In the genomic region with DNA sequence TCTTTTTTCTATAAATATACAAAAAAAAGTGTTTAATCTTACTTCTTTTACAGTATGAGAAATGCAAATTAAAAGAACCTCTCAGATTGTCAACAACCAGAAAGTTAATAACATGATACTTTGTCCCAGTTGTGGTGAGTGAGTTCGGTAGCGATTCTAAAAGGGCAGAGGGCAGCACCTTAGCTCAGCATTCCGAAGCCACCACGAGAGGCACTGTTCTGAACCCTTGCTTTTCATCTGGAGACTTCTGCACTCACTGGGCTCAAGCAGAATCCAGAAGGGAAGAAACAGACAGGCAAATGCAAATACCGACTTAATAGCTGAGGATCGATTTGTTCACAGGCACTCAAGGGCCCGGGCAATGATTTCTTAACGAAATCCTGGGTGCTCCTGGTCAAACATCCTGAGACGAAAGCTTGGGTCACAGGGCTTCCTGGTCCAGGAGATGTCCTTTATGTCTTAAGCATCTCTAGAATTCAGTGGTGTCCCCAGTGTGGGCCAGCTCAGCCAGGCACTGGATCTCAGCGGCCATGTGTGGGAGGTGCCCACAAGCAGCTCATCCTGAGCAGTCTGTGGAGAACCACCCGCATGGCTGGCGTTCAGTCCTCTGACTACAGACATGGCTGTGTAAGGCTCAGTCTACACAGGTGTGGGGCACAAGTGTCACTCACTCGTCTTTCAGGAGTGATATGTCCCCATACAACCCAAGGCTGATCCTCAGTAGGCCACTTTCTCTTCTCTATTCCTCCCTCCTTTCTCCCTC, we compare ENCODE assay signal across 12 mouse cellular contexts. TPM values are rescaled to one million over a fixed set of nuclear protein-coding genes. Genes with fewer than 3 reads are reported as not detected.
A peak's percentile ranks its signal among the peaks of the same experiment; 100 is the strongest.
DNase-seq lines count a peak whose midpoint lies in the region; ATAC-seq and TF ChIP-seq lines count a peak whose summit lies in the region.
"Had no signal": no experiment of that assay in that cellular context is flagged by ENCODE, and none has a peak within 500 bp of the region (broad histone marks: within the 10 kb centered on the region; RNA-seq: fewer than 3 reads in every experiment).

No protein-coding gene starts in this region.

- TF ChIP-seq CTCF in heart, adult 2 months (IDR thresholded peaks at IDR 0.05), result no peak
- peak; percentile 15; the same call in 1 of the 2 replicates for TF ChIP-seq CTCF in liver, adult 2 months (IDR thresholded peaks at IDR 0.05; ENCODE audit: low read depth, low read length)

- TF ChIP-seq POLR2A in heart, adult 2 months (IDR thresholded peaks at IDR 0.05; ENCODE audit: insufficient read depth, low read depth, low read length), result no peak
- no peak for TF ChIP-seq POLR2A in liver, adult 2 months (IDR thresholded peaks at IDR 0.05; ENCODE audit: extremely low read depth, insufficient read depth, low read length)

- H3K4me2 ChIP-seq in liver, embryonic 12.5 days, result no peak overlapping the region
- H3K4me2 ChIP-seq: heart, embryonic 13.5 days had no signal

- H3K27me3 ChIP-seq in heart, adult 2 months (ENCODE audit: control insufficient read depth, insufficient read depth, low read length), result no peaks in the 10 kb centered on the region
- H3K27me3 ChIP-seq in liver, adult 2 months (ENCODE audit: control insufficient read depth, insufficient read depth, low read length), result no peaks in the 10 kb centered on the region
- H3K27me3 ChIP-seq in liver, embryonic 12.5 days (replicated peaks), result no peaks in the 10 kb centered on the region

- DNase-seq in heart, adult 11 months, result peak; percentile 69
- DNase-seq in heart, adult 2 months, result no peak
- peak; percentile 57 for DNase-seq in liver, adult 2 months (ENCODE audit: extremely low read depth, low read depth, low spot score)
- peak; percentile 30 for DNase-seq in R1 (ENCODE audit: low read depth, low spot score)
- peak; percentile 64 to 66 for DNase-seq in kidney, postnatal 36 days
- DNase-seq in cerebellum, adult 8-10 months, result no peak
- DNase-seq: B cell, adult 2 months; cerebellum, adult 9-10 months; thymus, adult 18-20 months had no signal

- no peak overlapping the region for H3K4me3 ChIP-seq in heart, adult 2 months
- H3K4me3 ChIP-seq in liver, adult 2 months (ENCODE audit: insufficient read depth, low read depth, low read length), result no peak overlapping the region
- H3K4me3 ChIP-seq in liver, embryonic 12.5 days, result no peak overlapping the region
- H3K4me3 ChIP-seq: heart, embryonic 13.5 days had no signal

- no peak for TF ChIP-seq EP300 in heart, adult 2 months (IDR thresholded peaks at IDR 0.05; ENCODE audit: insufficient read depth, low read depth, low read length)

- H3K9ac ChIP-seq in heart, adult 2 months (ENCODE audit: low read depth, low read length), result no peak overlapping the region
- H3K9ac ChIP-seq in liver, adult 2 months (ENCODE audit: low read depth, low read length), result no peak overlapping the region
- no peak overlapping the region for H3K9ac ChIP-seq in liver, embryonic 12.5 days
- H3K9ac ChIP-seq: heart, embryonic 13.5 days had no signal

- WGBS in heart, adult 2 months, result 59% methylated on average over 13 of the region's 13 CpGs
- 54% methylated on average over 13 of the region's 13 CpGs for WGBS in liver, adult 2 months
- 53% methylated on average over 13 of the region's 13 CpGs for WGBS in liver, embryonic 12.5 days (ENCODE audit: insufficient replicate concordance)

- H3K4me1 ChIP-seq in heart, adult 2 months (ENCODE audit: control insufficient read depth, insufficient read depth, low read length), result no peaks in the 10 kb centered on the region
- no peaks in the 10 kb centered on the region for H3K4me1 ChIP-seq in liver, adult 2 months (ENCODE audit: control insufficient read depth, insufficient read depth, low read length)
- no peaks in the 10 kb centered on the region for H3K4me1 ChIP-seq in liver, embryonic 12.5 days

- H3K36me3 ChIP-seq in heart, adult 2 months (ENCODE audit: control insufficient read depth, insufficient read depth, low read length), result no peaks in the 10 kb centered on the region
- H3K36me3 ChIP-seq in liver, adult 2 months (ENCODE audit: control insufficient read depth, insufficient read depth, low read length), result no peaks in the 10 kb centered on the region
- H3K36me3 ChIP-seq in liver, embryonic 12.5 days, result no peaks in the 10 kb centered on the region
- H3K36me3 ChIP-seq: heart, embryonic 13.5 days had no signal

- no peaks in the 10 kb centered on the region for H3K79me2 ChIP-seq in heart, adult 2 months (replicated peaks; ENCODE audit: control insufficient read depth, insufficient read depth, low read length)
- H3K79me2 ChIP-seq in liver, adult 2 months (ENCODE audit: control insufficient read depth, insufficient read depth, low read length), result no peaks in the 10 kb centered on the region

- ATAC-seq in liver, embryonic 12.5 days, result no peak
- no peak for ATAC-seq in megakaryocyte-erythroid progenitor cell, adult 5-6 weeks (replicated peaks; ENCODE audit: low FRiP score, low TSS enrichment, poor library complexity, severe bottlenecking)

- no peak overlapping the region for H3K27ac ChIP-seq in heart, adult 2 months
- H3K27ac ChIP-seq in liver, adult 2 months (replicated peaks; ENCODE audit: insufficient read depth, low read depth, low read length), result no peak overlapping the region
- H3K27ac ChIP-seq in liver, embryonic 12.5 days, result no peak overlapping the region
- H3K27ac ChIP-seq: heart, embryonic 13.5 days had no signal

- intact Hi-C loops in heart, adult 2 months (cut with DNase I), result no loop called here

- H3K9me3 ChIP-seq in liver, embryonic 12.5 days (replicated peaks), result 0 out of 2 replicates have a peak, but pooled peaks cover 5% of the 10 kb centered on the region

RNA-seq across cellular contexts. Expression of a gene that starts 18.3 kb away (rescaled TPM):
- not detected for total RNA-seq in heart, adult 2 months (2021)
- polyA plus RNA-seq in heart, adult 2 months (2012; rRNA removed), result 0.14 TPM in 1 of 2 replicates, not detected in the other
- under 0.01 and 0.07 TPM in 2 replicates for total RNA-seq in liver, adult 2 months (2014; rRNA removed)
- polyA plus RNA-seq in liver, adult 2 months (2012; rRNA removed), result not detected in 2 replicates
- 0.10 TPM in 1 of 2 replicates, not detected in the other for polyA plus RNA-seq in liver, embryonic 12.5 days (2016; fragmentation: Nextera tagmentation; extraction: Ambion mirVana)
- 2.1 and 2.6 TPM in 2 replicates for total RNA-seq in megakaryocyte-erythroid progenitor cell, adult 5-6 weeks (2014; fragmentation: Nextera tagmentation)
- 0.53 TPM in 1 of 2 replicates, not detected in the other for total RNA-seq in megakaryocyte-erythroid progenitor cell, adult 5-6 weeks (2017)

RNA-seq across cellular contexts. Expression of a gene that starts 19.1 kb away (rescaled TPM):
- total RNA-seq in heart, adult 2 months (2021), result under 1 TPM; 0.86 to 0.94 TPM
- 1.4 and 2.1 TPM in 2 replicates for polyA plus RNA-seq in heart, adult 2 months (2012; rRNA removed)
- total RNA-seq in liver, adult 2 months (2014; rRNA removed), result 0.55 and 0.74 TPM in 2 replicates
- polyA plus RNA-seq in liver, adult 2 months (2012; rRNA removed), result 1.7 and 2.4 TPM in 2 replicates
- 3.3 and 4.4 TPM in 2 replicates for polyA plus RNA-seq in liver, embryonic 12.5 days (2016; fragmentation: Nextera tagmentation; extraction: Ambion mirVana)
- total RNA-seq in megakaryocyte-erythroid progenitor cell, adult 5-6 weeks (2014; fragmentation: Nextera tagmentation), result not detected in 2 replicates
- not detected in 2 replicates for total RNA-seq in megakaryocyte-erythroid progenitor cell, adult 5-6 weeks (2017)

RNA-seq across cellular contexts. Expression of a gene that starts 40.7 kb away (rescaled TPM):
- total RNA-seq in heart, adult 2 months (2021), result 10 to 100 TPM; 22.8 to 23.0 TPM
- 27.8 and 44.8 TPM in 2 replicates for polyA plus RNA-seq in heart, adult 2 months (2012; rRNA removed)
- 13.1 and 17.8 TPM in 2 replicates for total RNA-seq in liver, adult 2 months (2014; rRNA removed)
- 25.3 and 31.9 TPM in 2 replicates for polyA plus RNA-seq in liver, adult 2 months (2012; rRNA removed)
- 117 and 119 TPM in 2 replicates for polyA plus RNA-seq in liver, embryonic 12.5 days (2016; fragmentation: Nextera tagmentation; extraction: Ambion mirVana)
- 142 and 149 TPM in 2 replicates for total RNA-seq in megakaryocyte-erythroid progenitor cell, adult 5-6 weeks (2014; fragmentation: Nextera tagmentation)
- 79.4 and 102 TPM in 2 replicates for total RNA-seq in megakaryocyte-erythroid progenitor cell, adult 5-6 weeks (2017)

Comparison
In these comparisons a context has a peak if more than half of its experiments do, and no peak if none do; other contexts are left out.
1. DNase-seq: peak in heart, adult 11 months (single experiment), liver, adult 2 months (single experiment), R1 (single experiment) and kidney, postnatal 36 days (2 of 2); none in heart, adult 2 months (0 of 2) and cerebellum, adult 8-10 months (single experiment).